Mouse (Mus musculus) liver, embryonic 13.5 days (tissue): ENCODE data around the gene Arid2. TPM values are rescaled to one million over a fixed set of nuclear protein-coding genes. Genes with fewer than 3 reads are reported as not detected.

Experiments
- ATAC-seq: fragments of 200-750 bp; cut with Nextera tagmentation; 2 replicates; pipeline ENCODE4 v1.8.0; 2017; ENCODE audit warnings: low read depth, mild to moderate bottlenecking, moderate number of reproducible peaks, moderate library complexity
- DNase-seq: peaks from one replicate; pipeline ENCODE4 v3.0.0; 2022
- H3K27ac ChIP-seq: fragments of 300-500 bp; sonication (generic); 2 replicates; pipeline ENCODE4 v1.5.1; 2015; ENCODE audit warnings: moderate library complexity, mild to moderate bottlenecking, inconsistent platforms
- H3K27me3 ChIP-seq: fragments of 300-500 bp; sonication (generic); 2 replicates; pipeline ENCODE4 v1.6.1; 2015; ENCODE audit warnings: mild to moderate bottlenecking, inconsistent platforms
- H3K36me3 ChIP-seq: fragments of 300-500 bp; sonication (generic); 2 replicates; pipeline ENCODE4 v1.6.1; 2015; ENCODE audit warnings: mild to moderate bottlenecking, inconsistent platforms
- H3K4me1 ChIP-seq: fragments of 300-500 bp; sonication (generic); replicated peaks from 2 replicates; pipeline ENCODE4 v1.6.1; 2015; ENCODE audit warnings: inconsistent platforms
- H3K4me2 ChIP-seq: fragments of 300-500 bp; sonication (generic); 2 replicates; pipeline ENCODE4 v1.6.1; 2015; ENCODE audit warnings: inconsistent platforms, mild to moderate bottlenecking, moderate library complexity
- H3K4me3 ChIP-seq: fragments of 300-500 bp; sonication (generic); replicated peaks from 2 replicates; pipeline ENCODE4 v1.5.1; 2015; ENCODE audit warnings: mild to moderate bottlenecking, inconsistent platforms
- H3K9ac ChIP-seq: fragments of 300-500 bp; sonication (generic); 2 replicates; pipeline ENCODE4 v1.6.1; 2015; ENCODE audit warnings: mild to moderate bottlenecking, inconsistent platforms
- H3K9me3 ChIP-seq: fragments of 300-500 bp; sonication (generic); replicated peaks from 2 replicates; pipeline ENCODE4 v1.6.1; 2016; ENCODE audit warnings: inconsistent platforms
- WGBS: fragments of 180-500 bp; shearing (Covaris S2); methylation state at CpG from one replicate; pipeline ENCODE4 v1.1.7; 2015; ENCODE audit not compliant: insufficient replicate concordance; 5-methylcytosine and 5-hydroxymethylcytosine counted together
- polyA plus RNA-seq: library from polyadenylated mRNA; unstranded; fragments of >200 nt; fragmentation: Nextera tagmentation; extraction: Ambion mirVana; gene quantifications from 2 replicates; pipeline ENCODE4 v1.2.1, GENCODE M21; 2015

Arid2 gene
- polyA plus RNA-seq, 1 experiment from 2014 or later = 7.9 TPM

- 82% methylated on average over 11 of the region's 11 CpGs for WGBS
- Histone ChIP-seq H3K9ac (no peak overlapping the region), H3K4me2 (no peak overlapping the region), H3K4me1 (no peaks in the 10 kb centered on the region), H3K9me3 (no peaks in the 10 kb centered on the region), H3K36me3 (peaks cover 64% of the 10 kb centered on the region), H3K4me3 (no peak overlapping the region), H3K27me3 (no peaks in the 10 kb centered on the region), H3K27ac (no peak overlapping the region)
- ATAC-seq (no peak), DNase-seq (no peak)
Observed at GRCm38 (mm10) chr15:96382223-96382622, 94.9 kb downstream of the Arid2 start.

DNA sequence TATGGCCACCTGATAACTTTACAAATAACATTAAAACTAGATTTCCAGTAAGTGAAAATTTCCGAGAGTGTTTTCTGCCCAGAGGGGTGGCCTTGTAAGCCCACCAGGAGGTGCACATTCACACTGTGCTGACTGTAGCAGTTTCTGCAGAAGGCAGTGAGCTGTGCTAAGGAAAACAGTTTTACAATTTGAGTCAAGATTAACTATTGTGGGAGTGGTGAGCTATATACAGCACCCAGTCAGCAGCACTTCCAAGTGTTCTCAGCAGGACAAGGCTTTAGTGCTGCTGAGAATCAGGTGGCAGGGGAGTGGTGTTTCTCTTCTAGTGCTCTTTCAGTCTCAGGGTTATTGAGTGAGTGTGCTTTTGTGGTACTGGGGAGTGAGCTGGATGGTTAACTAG, 101.2 kb downstream of the Arid2 start:
- 80% methylated on average over 1 of the region's 1 CpGs for WGBS
- Histone ChIP-seq H3K36me3 (peaks cover 48% of the 10 kb centered on the region), H3K27me3 (no peaks in the 10 kb centered on the region), H3K4me2 (no peak overlapping the region), H3K9ac (no peak overlapping the region), H3K4me1 (no peaks in the 10 kb centered on the region), H3K27ac (no peak overlapping the region), H3K4me3 (no peak overlapping the region), H3K9me3 (no peaks in the 10 kb centered on the region)
- ATAC-seq (no peak), DNase-seq (no peak)

DNA sequence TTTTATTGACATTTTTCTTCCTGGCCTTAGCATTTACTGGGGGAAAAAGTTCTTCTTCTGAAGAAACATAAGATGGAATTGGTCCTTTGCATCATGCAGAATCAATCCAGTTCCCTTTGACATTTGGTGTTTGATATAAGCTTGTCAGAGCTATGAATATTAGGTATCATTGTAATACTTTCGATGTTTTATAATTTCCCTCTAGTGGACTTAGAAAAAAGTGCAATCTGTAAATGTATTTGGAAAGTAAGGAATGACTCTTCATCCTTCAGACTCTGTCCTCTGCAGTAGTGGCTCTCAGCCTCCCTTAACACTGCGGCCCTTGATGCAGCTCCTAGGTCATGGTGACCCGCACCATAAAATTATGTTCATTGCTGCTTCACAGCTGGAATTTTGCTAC, 105.6 kb downstream of the Arid2 start:
- 92% methylated on average over 3 of the region's 3 CpGs for WGBS
- Histone ChIP-seq H3K9me3 (no peaks in the 10 kb centered on the region), H3K4me2 (no peak overlapping the region), H3K9ac (no peak overlapping the region), H3K27me3 (no peaks in the 10 kb centered on the region), H3K36me3 (peaks cover 67% of the 10 kb centered on the region), H3K4me3 (no peak overlapping the region), H3K4me1 (no peaks in the 10 kb centered on the region), H3K27ac (no peak overlapping the region)
- ATAC-seq (no peak), DNase-seq (no peak)

GRCm38 (mm10) chr15:96395071-96395470, 107.8 kb downstream of the Arid2 start:
- no peak overlapping the region for H3K4me2 ChIP-seq
- 0 out of 2 replicates have a peak, but pooled peaks cover 1% of the 10 kb centered on the region for H3K4me1 ChIP-seq
- no peak overlapping the region for H3K9ac ChIP-seq
- peaks cover 69% of the 10 kb centered on the region for H3K36me3 ChIP-seq
- ATAC-seq (no peak), DNase-seq (no peak)
- 93% methylated on average over 6 of the region's 6 CpGs for WGBS
- no peak overlapping the region for H3K4me3 ChIP-seq
- H3K27me3 ChIP-seq = no peaks in the 10 kb centered on the region
- no peak overlapping the region for H3K27ac ChIP-seq
- H3K9me3 ChIP-seq = no peaks in the 10 kb centered on the region

DNA sequence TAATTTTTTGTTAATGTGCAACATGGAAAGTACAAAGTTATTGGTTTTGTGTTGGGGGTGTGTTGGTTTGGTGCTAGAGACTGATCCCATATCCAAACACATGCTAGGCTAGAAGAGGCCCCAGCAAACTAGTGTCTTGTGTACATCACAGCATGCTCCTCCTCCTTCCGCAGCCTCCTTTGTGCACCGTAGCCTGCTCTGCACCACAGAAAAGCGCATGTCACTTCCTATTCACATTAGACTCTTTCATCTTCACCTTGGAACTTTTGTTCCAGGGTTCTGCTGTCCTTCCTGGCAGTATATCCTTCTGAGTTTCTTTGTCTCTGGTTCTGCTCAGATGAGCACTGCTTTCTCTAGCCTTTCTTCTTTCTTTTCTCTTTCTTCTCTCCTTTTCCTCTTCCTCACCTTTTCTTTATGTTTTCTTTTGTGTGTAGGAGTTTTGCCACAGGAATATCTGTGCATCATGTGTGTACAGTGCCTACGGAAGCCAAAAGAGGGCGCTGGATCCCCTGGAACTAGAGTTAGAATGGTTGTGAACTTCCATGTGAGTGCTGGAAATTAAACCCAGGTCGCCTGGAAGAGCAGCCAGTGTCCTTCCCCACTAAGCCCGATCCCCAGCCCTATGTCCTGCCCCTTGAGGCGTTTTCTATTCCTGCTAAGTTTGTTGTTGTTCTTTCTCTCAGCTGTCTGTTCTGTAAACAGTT, 109.5 kb downstream of the Arid2 start:
- ATAC-seq = no peak

GRCm38 (mm10) chr15:96398333-96398732, 111.0 kb downstream of the Arid2 start:
- H3K4me2 ChIP-seq = no peak overlapping the region
- ATAC-seq (no peak), DNase-seq (no peak)
- 92% methylated on average over 10 of the region's 10 CpGs for WGBS
- no peak overlapping the region for H3K9ac ChIP-seq
- H3K27me3 ChIP-seq = no peaks in the 10 kb centered on the region
- no peak overlapping the region for H3K27ac ChIP-seq
- peaks cover 74% of the 10 kb centered on the region for H3K36me3 ChIP-seq
- no peak overlapping the region for H3K4me3 ChIP-seq
- H3K9me3 ChIP-seq = no peaks in the 10 kb centered on the region
- H3K4me1 ChIP-seq = 0 out of 2 replicates have a peak, but pooled peaks cover 2% of the 10 kb centered on the region

More for the DNA sequence above, 109.5 kb downstream of the Arid2 start:
- peaks cover 66% of the 10 kb centered on the region for H3K36me3 ChIP-seq
- H3K4me2 ChIP-seq = no peak overlapping the region
- no peak overlapping the region for H3K4me3 ChIP-seq
- no peak overlapping the region for H3K9ac ChIP-seq
- no peaks in the 10 kb centered on the region for H3K27me3 ChIP-seq
- H3K27ac ChIP-seq = no peak overlapping the region
- H3K4me1 ChIP-seq = 0 out of 2 replicates have a peak, but pooled peaks cover 2% of the 10 kb centered on the region
- 82% methylated on average over 8 of the region's 8 CpGs for WGBS
- H3K9me3 ChIP-seq = no peaks in the 10 kb centered on the region
- DNase-seq = no peak

- 89% methylated on average over 5 of the region's 5 CpGs for WGBS
- H3K9ac ChIP-seq = no peak overlapping the region
- H3K27me3 ChIP-seq = no peaks in the 10 kb centered on the region
- DNase-seq (no peak), ATAC-seq (no peak)
- no peak overlapping the region for H3K4me2 ChIP-seq
- no peaks in the 10 kb centered on the region for H3K9me3 ChIP-seq
- H3K27ac ChIP-seq = no peak overlapping the region
- no peaks in the 10 kb centered on the region; the same call in 1 of the 2 replicates for H3K4me1 ChIP-seq
- H3K36me3 ChIP-seq = peaks cover 69% of the 10 kb centered on the region
- no peak overlapping the region for H3K4me3 ChIP-seq
Observed at GRCm38 (mm10) chr15:96405548-96405947, 118.2 kb downstream of the Arid2 start.

- Histone ChIP-seq H3K27me3 (no peaks in the 10 kb centered on the region), H3K4me1 (no peaks in the 10 kb centered on the region; the same call in 1 of the 2 replicates), H3K4me3 (no peak overlapping the region), H3K27ac (no peak overlapping the region), H3K9me3 (no peaks in the 10 kb centered on the region), H3K36me3 (peaks cover 69% of the 10 kb centered on the region), H3K9ac (no peak overlapping the region), H3K4me2 (no peak overlapping the region)
- ATAC-seq = 0 out of 2 replicates have a peak, but pooled peaks have one; percentile 16
- no peak for DNase-seq
- WGBS = 76% methylated on average over 4 of the region's 4 CpGs
Observed at GRCm38 (mm10) chr15:96406253-96406652, 118.9 kb downstream of the Arid2 start.

GRCm38 (mm10) chr15:96407151-96407550, 119.8 kb downstream of the Arid2 start:
- Histone ChIP-seq H3K4me2 (no peak overlapping the region), H3K9ac (no peak overlapping the region), H3K4me1 (no peaks in the 10 kb centered on the region; the same call in 1 of the 2 replicates), H3K27me3 (no peaks in the 10 kb centered on the region), H3K9me3 (no peaks in the 10 kb centered on the region), H3K4me3 (no peak overlapping the region), H3K27ac (no peak overlapping the region), H3K36me3 (peaks cover 67% of the 10 kb centered on the region)
- 77% methylated on average over 2 of the region's 2 CpGs for WGBS
- DNase-seq = no peak
- ATAC-seq = no peak

DNA sequence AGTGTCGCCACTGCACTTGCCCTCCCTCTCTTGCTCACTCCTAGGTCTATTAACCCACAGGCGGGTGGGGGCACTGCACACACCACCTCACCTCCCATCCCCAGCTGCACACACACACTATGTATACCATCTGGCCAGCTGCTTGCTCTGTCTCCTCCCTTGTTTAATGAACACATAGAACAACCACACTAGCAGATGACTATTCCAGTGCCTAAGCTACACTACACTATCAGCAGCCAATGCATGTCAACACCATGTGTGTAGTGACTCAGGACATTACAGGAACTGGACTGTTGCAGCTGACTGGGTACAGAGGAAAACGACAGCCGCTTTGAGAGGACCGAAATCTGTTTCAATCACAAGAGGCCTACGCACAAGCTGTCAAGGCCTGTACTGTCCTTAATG, 121.4 kb downstream of the Arid2 start:
- ATAC-seq (peak; percentile 55), DNase-seq (no peak)
- no peak overlapping the region for H3K9ac ChIP-seq
- no peaks in the 10 kb centered on the region; the same call in 1 of the 2 replicates for H3K4me1 ChIP-seq
- 88% methylated on average over 6 of the region's 6 CpGs for WGBS
- H3K36me3 ChIP-seq = peaks cover 68% of the 10 kb centered on the region
- no peak overlapping the region for H3K27ac ChIP-seq
- no peak overlapping the region for H3K4me2 ChIP-seq
- no peak overlapping the region for H3K4me3 ChIP-seq
- no peaks in the 10 kb centered on the region for H3K9me3 ChIP-seq
- H3K27me3 ChIP-seq = no peaks in the 10 kb centered on the region

- Histone ChIP-seq H3K4me1 (no peaks in the 10 kb centered on the region), H3K9me3 (no peaks in the 10 kb centered on the region), H3K9ac (no peak overlapping the region), H3K4me2 (no peak overlapping the region), H3K27ac (no peak overlapping the region), H3K4me3 (no peak overlapping the region), H3K27me3 (no peaks in the 10 kb centered on the region), H3K36me3 (peaks cover 93% of the 10 kb centered on the region)
- WGBS = 92% methylated on average over 12 of the region's 12 CpGs
- DNase-seq (no peak), ATAC-seq (no peak)
Observed at GRCm38 (mm10) chr15:96418161-96418560, 130.8 kb downstream of the Arid2 start.

GRCm38 (mm10) chr15:96419920-96420319, 132.6 kb downstream of the Arid2 start:
- no peak overlapping the region for H3K9ac ChIP-seq
- 90% methylated on average over 8 of the region's 8 CpGs for WGBS

More at GRCm38 (mm10) chr15:96419920-96420319, 132.6 kb downstream of the Arid2 start:
- no peak overlapping the region for H3K27ac ChIP-seq
- no peak for ATAC-seq
- no peak overlapping the region for H3K4me3 ChIP-seq
- H3K9me3 ChIP-seq = no peaks in the 10 kb centered on the region
- peaks cover 89% of the 10 kb centered on the region for H3K36me3 ChIP-seq
- H3K4me1 ChIP-seq = no peaks in the 10 kb centered on the region
- DNase-seq = no peak
- H3K27me3 ChIP-seq = no peaks in the 10 kb centered on the region
- H3K4me2 ChIP-seq = no peak overlapping the region
